Mouse (Mus musculus): ENCODE measurements around the gene Map3k5. TPM values are rescaled to one million over a fixed set of nuclear protein-coding genes. Genes with fewer than 3 reads are reported as not detected.

The Map3k5 gene
- total and polyA plus RNA-seq, 2 experiments from 2014 or later, result 1.5 to 5.3 TPM

- Histone ChIP-seq H3K27me3 (ENCODE audit: insufficient read depth, low read length) (no peaks in the 10 kb centered on the region), H3K9me3 (ENCODE audit: low read length) (no peaks in the 10 kb centered on the region), H3K4me1 (ENCODE audit: insufficient read depth, low read length) (no peaks in the 10 kb centered on the region), H3K9ac (replicated peaks; ENCODE audit: low read length, poor library complexity, severe bottlenecking) (no peak overlapping the region), H3K36me3 (ENCODE audit: insufficient read depth, low read length) (no peaks in the 10 kb centered on the region), H3K4me3 (ENCODE audit: low read depth, low read length) (no peak overlapping the region), H3K4me2 (ENCODE audit: low read depth, low read length, poor library complexity, severe bottlenecking) (no peak overlapping the region), H3K27ac (ENCODE audit: low read depth, low read length) (no peak overlapping the region)
- no peak for DNase-seq (ENCODE audit: low spot score)
- WGBS, result 85% methylated on average over 3 of the region's 3 CpGs
- no peak for ATAC-seq (ENCODE audit: low FRiP score)
- no peak for TF ChIP-seq CTCF (IDR thresholded peaks at IDR 0.05)
These were observed 8.3 kb downstream of the Map3k5 start for GRCm38 (mm10) chr10:19942621-19943020.

GRCm38 (mm10) chr10:19945651-19946050 lies 11.4 kb downstream of the Map3k5 start:
- DNase-seq (ENCODE audit: low spot score) (no peak), ATAC-seq (ENCODE audit: low FRiP score) (no peak)
- no peak overlapping the region for H3K4me3 ChIP-seq (ENCODE audit: low read depth, low read length)
- H3K4me1 ChIP-seq (ENCODE audit: insufficient read depth, low read length), result no peaks in the 10 kb centered on the region
- no peaks in the 10 kb centered on the region for H3K9me3 ChIP-seq (ENCODE audit: low read length)
- H3K36me3 ChIP-seq (ENCODE audit: insufficient read depth, low read length), result no peaks in the 10 kb centered on the region
- H3K27ac ChIP-seq (ENCODE audit: low read depth, low read length), result no peak overlapping the region
- no peak for TF ChIP-seq CTCF (IDR thresholded peaks at IDR 0.05)
- H3K9ac ChIP-seq (replicated peaks; ENCODE audit: low read length, poor library complexity, severe bottlenecking), result no peak overlapping the region
- no peaks in the 10 kb centered on the region for H3K27me3 ChIP-seq (ENCODE audit: insufficient read depth, low read length)
- WGBS, result 69% methylated on average over 7 of the region's 7 CpGs
- H3K4me2 ChIP-seq (ENCODE audit: low read depth, low read length, poor library complexity, severe bottlenecking), result no peak overlapping the region

DNA sequence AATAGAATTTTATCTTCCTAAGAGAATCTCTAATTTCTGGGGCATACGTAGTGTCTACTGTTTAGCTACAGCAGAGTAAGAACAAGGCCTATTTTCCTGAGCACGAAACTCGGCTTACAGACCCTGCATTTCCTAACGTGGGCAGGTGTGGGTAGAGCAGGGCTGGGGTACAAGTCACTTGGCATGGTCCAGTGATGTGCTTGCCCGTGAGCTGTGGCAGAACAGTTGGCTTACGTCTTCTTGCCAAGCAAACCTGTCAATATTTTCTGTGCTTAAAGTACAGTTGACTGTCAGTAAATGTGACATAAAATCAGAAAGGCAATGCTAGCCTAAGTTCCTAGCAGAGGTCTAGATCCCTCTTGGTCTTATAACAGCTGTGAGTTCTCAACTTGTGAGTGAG lies 12.4 kb downstream of the Map3k5 start:
- no peak overlapping the region for H3K27ac ChIP-seq (ENCODE audit: low read depth, low read length)
- H3K9me3 ChIP-seq (ENCODE audit: low read length), result no peaks in the 10 kb centered on the region
- no peak for DNase-seq (ENCODE audit: low spot score)
- no peak overlapping the region for H3K9ac ChIP-seq (replicated peaks; ENCODE audit: low read length, poor library complexity, severe bottlenecking)
- no peak overlapping the region for H3K4me3 ChIP-seq (ENCODE audit: low read depth, low read length)
- no peak overlapping the region for H3K4me2 ChIP-seq (ENCODE audit: low read depth, low read length, poor library complexity, severe bottlenecking)
- no peaks in the 10 kb centered on the region for H3K27me3 ChIP-seq (ENCODE audit: insufficient read depth, low read length)
- 88% methylated on average over 6 of the region's 6 CpGs for WGBS
- no peak for ATAC-seq (ENCODE audit: low FRiP score)
- TF ChIP-seq CTCF (IDR thresholded peaks at IDR 0.05), result no peak
- no peaks in the 10 kb centered on the region for H3K4me1 ChIP-seq (ENCODE audit: insufficient read depth, low read length)
- no peaks in the 10 kb centered on the region for H3K36me3 ChIP-seq (ENCODE audit: insufficient read depth, low read length)

- Histone ChIP-seq H3K27ac (ENCODE audit: low read depth, low read length) (no peak overlapping the region), H3K4me2 (ENCODE audit: low read depth, low read length, poor library complexity, severe bottlenecking) (no peak overlapping the region), H3K4me1 (ENCODE audit: insufficient read depth, low read length) (no peaks in the 10 kb centered on the region), H3K27me3 (ENCODE audit: insufficient read depth, low read length) (no peaks in the 10 kb centered on the region), H3K36me3 (ENCODE audit: insufficient read depth, low read length) (no peaks in the 10 kb centered on the region), H3K9ac (replicated peaks; ENCODE audit: low read length, poor library complexity, severe bottlenecking) (no peak overlapping the region), H3K9me3 (ENCODE audit: low read length) (no peaks in the 10 kb centered on the region), H3K4me3 (ENCODE audit: low read depth, low read length) (no peak overlapping the region)
- no peak for DNase-seq (ENCODE audit: low spot score)
- 94% methylated on average over 10 of the region's 10 CpGs for WGBS
- no peak for TF ChIP-seq CTCF (IDR thresholded peaks at IDR 0.05)
- no peak for ATAC-seq (ENCODE audit: low FRiP score)
These were observed 13.2 kb downstream of the Map3k5 start for GRCm38 (mm10) chr10:19947441-19947840.

- H3K4me1 ChIP-seq (ENCODE audit: insufficient read depth, low read length), result no peaks in the 10 kb centered on the region
- no peaks in the 10 kb centered on the region for H3K36me3 ChIP-seq (ENCODE audit: insufficient read depth, low read length)
- no peak for TF ChIP-seq CTCF (IDR thresholded peaks at IDR 0.05)
- no peak overlapping the region for H3K9ac ChIP-seq (replicated peaks; ENCODE audit: low read length, poor library complexity, severe bottlenecking)
- H3K4me2 ChIP-seq (ENCODE audit: low read depth, low read length, poor library complexity, severe bottlenecking), result no peak overlapping the region
- H3K4me3 ChIP-seq (ENCODE audit: low read depth, low read length), result no peak overlapping the region
- DNase-seq (ENCODE audit: low spot score), result no peak
- ATAC-seq (ENCODE audit: low FRiP score), result no peak
- 93% methylated on average over 5 of the region's 5 CpGs for WGBS
- H3K27me3 ChIP-seq (ENCODE audit: insufficient read depth, low read length), result no peaks in the 10 kb centered on the region
- H3K27ac ChIP-seq (ENCODE audit: low read depth, low read length), result no peak overlapping the region
- no peaks in the 10 kb centered on the region for H3K9me3 ChIP-seq (ENCODE audit: low read length)
These were observed 13.6 kb downstream of the Map3k5 start for GRCm38 (mm10) chr10:19947901-19948300.

GRCm38 (mm10) chr10:19948381-19948780 lies 14.1 kb downstream of the Map3k5 start:
- no peak overlapping the region for H3K4me2 ChIP-seq (ENCODE audit: low read depth, low read length, poor library complexity, severe bottlenecking)
- no peak for ATAC-seq (ENCODE audit: low FRiP score)
- no peak overlapping the region for H3K27ac ChIP-seq (ENCODE audit: low read depth, low read length)
- 90% methylated on average over 11 of the region's 11 CpGs for WGBS
- H3K27me3 ChIP-seq (ENCODE audit: insufficient read depth, low read length), result no peaks in the 10 kb centered on the region
- no peaks in the 10 kb centered on the region for H3K4me1 ChIP-seq (ENCODE audit: insufficient read depth, low read length)
- no peaks in the 10 kb centered on the region for H3K9me3 ChIP-seq (ENCODE audit: low read length)
- H3K4me3 ChIP-seq (ENCODE audit: low read depth, low read length), result no peak overlapping the region
- DNase-seq (ENCODE audit: low spot score), result no peak
- no peak for TF ChIP-seq CTCF (IDR thresholded peaks at IDR 0.05)
- no peak overlapping the region for H3K9ac ChIP-seq (replicated peaks; ENCODE audit: low read length, poor library complexity, severe bottlenecking)
- H3K36me3 ChIP-seq (ENCODE audit: insufficient read depth, low read length), result no peaks in the 10 kb centered on the region

Data from midbrain, postnatal 0 days (tissue).